Mouse (Mus musculus) MEL (cell line): ENCODE results near the gene Crocc.

Source experiments
- CTCF ChIP-seq, 3 experiments: IDR thresholded peaks in 2 of 3; conservative IDR thresholded peaks in 1 of 3; 2 replicates each; pipeline ENCODE4 v1.5.1; 2011 to 2012; ENCODE audit warnings: low read length in 3 of 3, low read depth in 2 of 3, mild to moderate bottlenecking in 2 of 3, improper control_type of control experiment in 1 of 3, inconsistent platforms in 1 of 3, mixed read lengths in 1 of 3, moderate library complexity in 1 of 3; ENCODE audit not compliant: control insufficient read depth in 1 of 3, insufficient read depth in 1 of 3, poor library complexity in 1 of 3, severe bottlenecking in 1 of 3
- E2F4 ChIP-seq: IDR thresholded peaks from 2 replicates; pipeline ENCODE4 v1.6.1; 2011; ENCODE audit warnings: low read depth, low read length, improper control_type of control experiment, borderline replicate concordance
- EP300 ChIP-seq, 2 experiments: IDR thresholded peaks; 2 replicates each; pipeline ENCODE4 v1.6.1; 2011; ENCODE audit warnings: improper control_type of control experiment in 2 of 2, low read length in 2 of 2, low read depth in 1 of 2, mild to moderate bottlenecking in 1 of 2
- HCFC1 ChIP-seq: IDR thresholded peaks from 2 replicates; pipeline ENCODE4 v1.6.1; 2012; ENCODE audit warnings: low read depth, mild to moderate bottlenecking, inconsistent platforms, low read length, improper control_type of control experiment, moderate library complexity
- JUND ChIP-seq: IDR thresholded peaks from 2 replicates; pipeline ENCODE4 v1.6.1; 2011; ENCODE audit warnings: low read depth, mild to moderate bottlenecking, improper control_type of control experiment, low read length
- KAT2A ChIP-seq: conservative IDR thresholded peaks from 2 replicates; pipeline ENCODE4 v1.6.1; 2012; ENCODE audit warnings: low read depth, low read length, improper control_type of control experiment, inconsistent platforms
- MAFK ChIP-seq: IDR thresholded peaks from 2 replicates; pipeline ENCODE4 v1.6.1; 2011; ENCODE audit warnings: low read depth, mild to moderate bottlenecking, low read length, improper control_type of control experiment, borderline replicate concordance
- MAX ChIP-seq: IDR thresholded peaks from 2 replicates; pipeline ENCODE4 v1.6.1; 2011; ENCODE audit warnings: low read length, improper control_type of control experiment
- POLR2A ChIP-seq, 2 experiments: IDR thresholded peaks; 2 replicates each; pipeline ENCODE4 v1.6.1; 2011 to 2012; ENCODE audit warnings: low read length in 2 of 2, mild to moderate bottlenecking in 2 of 2, control low read depth in 1 of 2, improper control_type of control experiment in 1 of 2, low read depth in 1 of 2, moderate library complexity in 1 of 2; ENCODE audit not compliant: control insufficient read depth in 1 of 2, insufficient read depth in 1 of 2, poor library complexity in 1 of 2
- USF1 ChIP-seq: IDR thresholded peaks from 2 replicates; pipeline ENCODE4 v1.6.1; 2014; ENCODE audit warnings: low read depth, mild to moderate bottlenecking, inconsistent platforms, low read length, improper control_type of control experiment, moderate library complexity
- USF2 ChIP-seq, 2 experiments: IDR thresholded peaks; 2 replicates each; pipeline ENCODE4 v1.6.1; 2011 to 2012; ENCODE audit warnings: improper control_type of control experiment in 2 of 2, low read length in 2 of 2, borderline replicate concordance in 1 of 2, inconsistent platforms in 1 of 2, low read depth in 1 of 2, mild to moderate bottlenecking in 1 of 2; ENCODE audit not compliant: insufficient read depth in 1 of 2
- ZC3H11A ChIP-seq: IDR thresholded peaks from 2 replicates; pipeline ENCODE4 v1.6.1; 2012; ENCODE audit warnings: low read depth, mild to moderate bottlenecking, inconsistent platforms, low read length, improper control_type of control experiment

DNA sequence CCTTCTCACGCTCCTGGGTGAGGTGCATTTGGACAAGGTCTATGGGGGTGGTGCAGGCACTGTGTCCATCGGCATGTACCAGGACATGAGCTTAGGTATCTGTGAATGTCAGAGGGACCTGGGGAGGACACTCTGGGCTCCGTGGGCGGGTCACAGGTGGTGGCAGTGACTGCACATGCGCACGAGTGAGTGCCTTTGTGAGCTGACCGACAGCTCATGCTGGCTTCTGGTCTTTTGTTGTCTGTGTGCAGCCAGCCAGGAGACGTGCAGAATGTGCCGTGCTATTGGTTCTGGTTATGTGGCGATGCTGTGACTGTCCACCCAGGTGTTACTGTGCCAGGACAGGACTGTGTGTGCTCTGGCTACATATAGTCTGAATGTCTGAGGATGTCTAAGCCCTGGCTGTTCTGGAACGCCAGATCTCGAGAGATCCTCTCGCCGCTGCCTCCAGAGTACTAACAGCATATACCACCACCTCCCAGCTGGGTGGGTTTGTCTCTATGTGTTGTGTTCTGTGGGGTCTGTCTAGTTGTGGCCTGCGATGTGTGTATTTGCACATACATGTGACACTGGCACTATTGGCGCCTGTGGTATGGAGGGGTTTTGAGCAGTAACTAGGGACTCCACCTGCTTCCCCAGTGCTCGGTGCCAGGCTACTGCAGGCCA, 11.4 kb downstream of the Crocc start:
- TF ChIP-seq CTCF (IDR thresholded peaks at IDR 0.05 in 2 of 3, conservative IDR thresholded peaks at IDR 0.05 in 1 of 3; ENCODE audit: control insufficient read depth in 1 of 3, insufficient read depth in 1 of 3, low read depth in 2 of 3, low read length in 3 of 3, poor library complexity in 1 of 3, severe bottlenecking in 1 of 3): no peak
- TF ChIP-seq USF2 (IDR thresholded peaks at IDR 0.05; ENCODE audit: borderline replicate concordance in 1 of 2, insufficient read depth in 1 of 2, low read depth in 1 of 2, low read length in 2 of 2): no peak
- no peak for TF ChIP-seq USF1
- TF ChIP-seq JUND: no peak
- TF ChIP-seq ZC3H11A: no peak
- TF ChIP-seq MAFK: no peak
- TF ChIP-seq HCFC1: no peak
- TF ChIP-seq MAX: no peak
- no peak for TF ChIP-seq EP300 (IDR thresholded peaks at IDR 0.05; ENCODE audit: low read depth in 1 of 2, low read length in 2 of 2)
- no peak for TF ChIP-seq POLR2A (IDR thresholded peaks at IDR 0.05; ENCODE audit: control insufficient read depth in 1 of 2, insufficient read depth in 1 of 2, low read depth in 1 of 2, low read length in 2 of 2, poor library complexity in 1 of 2)
- no peak for TF ChIP-seq KAT2A
- no peak for TF ChIP-seq E2F4
